Mouse (Mus musculus) limb, embryonic 11.5 days (tissue): Measurements from ENCODE around the gene Kdm1b. TPM values are rescaled to one million over a fixed set of nuclear protein-coding genes. Genes with fewer than 3 reads are reported as not detected.

Experiments
- ATAC-seq: fragments of 200-750 bp; cut with Nextera tagmentation; 2 replicates; pipeline ENCODE4 v1.8.0; 2017; ENCODE audit warnings: low read depth; ENCODE audit not compliant: insufficient number of reproducible peaks, low FRiP score, low TSS enrichment
- DNase-seq: peaks from one replicate; pipeline ENCODE4 v3.0.0-alpha.2; 2015; ENCODE audit warnings: low spot score
- H3K27ac ChIP-seq: fragments of 300-500 bp; sonication (generic); replicated peaks from 2 replicates; pipeline ENCODE4 v1.5.1; 2014; ENCODE audit warnings: low read depth, mild to moderate bottlenecking, low read length
- H3K27me3 ChIP-seq: fragments of 300-500 bp; sonication (generic); 2 replicates; pipeline ENCODE4 v1.6.1; 2014; ENCODE audit warnings: mild to moderate bottlenecking, low read length, mixed read lengths; ENCODE audit not compliant: control insufficient read depth, insufficient read depth
- H3K36me3 ChIP-seq: fragments of 300-500 bp; sonication (generic); 2 replicates; pipeline ENCODE4 v1.6.1; 2014; ENCODE audit warnings: mild to moderate bottlenecking, low read length, moderate library complexity, mixed read lengths; ENCODE audit not compliant: control insufficient read depth, insufficient read depth
- H3K4me1 ChIP-seq: fragments of 300-500 bp; sonication (generic); 2 replicates; pipeline ENCODE4 v1.6.1; 2014; ENCODE audit warnings: low read length, mixed read lengths; ENCODE audit not compliant: control insufficient read depth, insufficient read depth
- H3K4me2 ChIP-seq: fragments of 300-500 bp; sonication (generic); 2 replicates; pipeline ENCODE4 v1.6.1; 2014; ENCODE audit warnings: low read depth, mild to moderate bottlenecking, moderate library complexity; ENCODE audit not compliant: severe bottlenecking
- H3K4me3 ChIP-seq: fragments of 300-500 bp; sonication (generic); 2 replicates; pipeline ENCODE4 v1.5.1; 2014; ENCODE audit warnings: low read depth, low read length
- H3K9ac ChIP-seq: fragments of 300-500 bp; sonication (generic); 2 replicates; pipeline ENCODE4 v1.6.1; 2014; ENCODE audit warnings: mild to moderate bottlenecking, low read length
- H3K9me3 ChIP-seq: fragments of 300-500 bp; sonication (generic); 2 replicates; pipeline ENCODE4 v1.6.1; 2016; ENCODE audit warnings: low read length; ENCODE audit not compliant: control insufficient read depth
- WGBS: fragments of 180-500 bp; shearing (Covaris S2); extraction: QIAGEN DNeasy Blood & Tissue Kit; methylation state at CpG from one replicate; pipeline ENCODE4 v1.1.7; 2014; 5-methylcytosine and 5-hydroxymethylcytosine counted together
- polyA plus RNA-seq: library from polyadenylated mRNA; unstranded; fragments of >200 nt; fragmentation: Nextera tagmentation; extraction: Ambion mirVana; gene quantifications from 2 replicates; pipeline ENCODE4 v1.2.1, GENCODE M21; 2014

The Kdm1b gene
- polyA plus RNA-seq, 1 experiment from 2014 or later, result 12.4 TPM

DNA sequence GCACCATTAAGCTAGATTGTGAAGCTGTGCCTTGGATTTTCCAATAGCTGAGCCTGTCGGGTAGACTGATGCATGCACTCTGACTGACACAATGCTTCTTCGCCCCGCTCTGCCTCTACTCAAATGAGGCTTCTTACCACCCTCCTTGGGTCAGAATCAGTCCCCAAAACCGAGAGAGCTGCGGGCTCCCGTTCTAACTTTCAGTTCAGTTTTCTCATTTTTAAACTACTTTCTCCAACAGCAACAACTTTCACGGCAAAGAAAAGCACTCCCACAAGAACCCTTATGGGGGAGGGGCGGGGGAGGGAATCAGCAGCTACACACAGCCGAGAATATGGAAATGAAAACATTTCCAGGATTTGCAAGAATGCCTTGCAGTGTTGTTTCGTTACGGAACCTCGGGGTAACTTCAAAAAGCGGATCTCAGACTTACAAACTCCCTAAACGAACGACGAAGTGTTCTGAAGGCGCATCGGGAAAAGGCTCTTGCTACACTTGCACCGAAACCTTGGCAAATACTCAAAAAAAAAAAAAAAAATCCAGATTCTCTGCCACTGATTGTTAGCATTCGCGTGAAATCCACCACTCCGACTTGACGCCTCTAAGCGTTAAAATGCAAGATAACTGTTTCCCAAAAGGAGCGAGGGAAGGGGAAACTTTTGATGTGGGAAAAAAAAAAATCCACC lies 61.7 kb downstream of the Kdm1b start:
- no peaks in the 10 kb centered on the region for H3K27me3 ChIP-seq
- ATAC-seq (no peak), DNase-seq (peak; percentile 48)
- peak overlapping the region; percentile 71 for H3K4me2 ChIP-seq
- H3K9ac ChIP-seq, result peak overlapping the region; percentile 99
- H3K27ac ChIP-seq, result peak overlapping the region; percentile 100
- peak overlapping the region; percentile 97 for H3K4me3 ChIP-seq
- H3K36me3 ChIP-seq, result no peaks in the 10 kb centered on the region
- under 1% methylated on average over 25 of the region's 25 CpGs for whole genome bisulfite sequencing
- H3K4me1 ChIP-seq, result no peaks in the 10 kb centered on the region
- no peaks in the 10 kb centered on the region for H3K9me3 ChIP-seq

DNA sequence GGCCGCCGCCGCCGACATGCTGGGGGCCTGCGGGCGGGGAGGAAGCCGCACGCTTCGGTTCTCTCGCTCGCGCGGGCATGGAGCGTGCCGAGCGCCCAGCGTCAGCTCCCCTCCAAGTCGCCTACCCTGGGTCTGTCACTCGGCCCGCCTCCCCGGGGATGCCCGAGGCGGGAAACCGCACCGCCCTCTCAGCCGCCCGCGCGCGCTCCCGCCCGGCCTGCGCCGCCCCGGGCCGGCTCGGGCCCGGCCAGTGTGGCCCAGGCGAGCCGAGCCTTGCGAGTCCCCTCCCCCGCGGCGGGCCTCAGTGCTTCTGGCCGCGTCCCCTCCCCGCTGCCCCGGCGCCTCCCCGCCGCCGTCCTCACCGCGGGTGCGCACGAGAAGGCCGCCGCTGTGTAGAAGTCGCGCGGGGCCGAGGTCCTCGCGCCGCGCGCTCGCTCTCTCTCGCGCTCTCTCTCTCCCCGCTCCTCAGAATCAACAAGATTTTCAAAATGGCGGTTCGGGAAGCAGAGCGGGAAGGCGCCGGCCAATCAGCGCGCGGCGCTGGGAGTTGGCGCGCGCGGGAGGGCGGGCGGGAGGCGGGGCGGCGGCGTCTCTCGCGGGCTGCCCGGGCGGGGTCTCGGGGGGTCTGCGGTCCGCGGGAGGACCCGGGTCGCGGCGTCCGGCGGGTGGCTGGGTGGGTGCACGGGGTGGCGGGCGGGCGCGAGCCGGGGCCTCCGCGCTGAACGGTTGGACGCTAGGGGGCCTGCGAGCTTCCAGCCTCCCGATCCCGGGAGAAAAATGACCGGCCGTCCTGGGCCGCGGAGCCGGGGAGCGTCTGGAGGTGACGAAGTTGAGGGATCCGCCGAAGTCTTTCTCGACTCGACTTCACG lies 62.6 kb downstream of the Kdm1b start, which contains the start of gene Dek:
Gene Dek, minus strand, starts transcription at position 491 of the 869 bp plus-strand sequence.
- peak within 1 kb of the TSS; percentile 100 for H3K27ac ChIP-seq
- H3K27me3 ChIP-seq, result no peaks in the 10 kb centered on the region
- H3K36me3 ChIP-seq, result no peaks in the 10 kb centered on the region
- no peaks in the 10 kb centered on the region for H3K4me1 ChIP-seq
- peak within 1 kb of the TSS; percentile 97 for H3K4me3 ChIP-seq
- peak; percentile 89 for ATAC-seq
- DNase-seq, result peak; percentile 92
- H3K9me3 ChIP-seq, result no peaks in the 10 kb centered on the region
- peak within 1 kb of the TSS; percentile 99 for H3K9ac ChIP-seq
- peak within 1 kb of the TSS; percentile 71 for H3K4me2 ChIP-seq
- under 1% methylated on average over 91 of the region's 129 CpGs for WGBS

DNA sequence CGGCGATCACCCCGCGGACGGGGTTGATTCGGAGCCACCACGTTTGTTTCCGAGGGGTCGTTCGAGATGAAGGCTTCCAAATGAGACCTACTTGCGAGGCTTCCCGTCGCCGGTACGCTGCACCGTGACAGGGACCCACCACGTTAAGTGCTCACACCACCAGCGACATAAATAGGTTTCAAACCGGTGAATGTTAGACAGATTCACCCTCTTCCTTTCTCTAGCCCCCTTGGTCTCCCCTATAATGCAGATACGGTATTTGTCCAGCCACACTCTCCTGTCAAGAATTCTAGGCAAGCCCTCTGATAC lies 63.2 kb downstream of the Kdm1b start:
- peak overlapping the region; percentile 61 for H3K4me2 ChIP-seq
- H3K36me3 ChIP-seq, result no peaks in the 10 kb centered on the region
- ATAC-seq (0 out of 2 replicates have a peak, but pooled peaks have one; percentile 20), DNase-seq (no peak)
- H3K4me1 ChIP-seq, result no peaks in the 10 kb centered on the region
- H3K9me3 ChIP-seq, result no peaks in the 10 kb centered on the region
- WGBS, result 0% methylated on average over 20 of the region's 20 CpGs
- no peaks in the 10 kb centered on the region for H3K27me3 ChIP-seq
- H3K27ac ChIP-seq, result peak overlapping the region; percentile 100
- H3K4me3 ChIP-seq, result peak overlapping the region; percentile 97
- H3K9ac ChIP-seq, result peak overlapping the region; percentile 99

DNA sequence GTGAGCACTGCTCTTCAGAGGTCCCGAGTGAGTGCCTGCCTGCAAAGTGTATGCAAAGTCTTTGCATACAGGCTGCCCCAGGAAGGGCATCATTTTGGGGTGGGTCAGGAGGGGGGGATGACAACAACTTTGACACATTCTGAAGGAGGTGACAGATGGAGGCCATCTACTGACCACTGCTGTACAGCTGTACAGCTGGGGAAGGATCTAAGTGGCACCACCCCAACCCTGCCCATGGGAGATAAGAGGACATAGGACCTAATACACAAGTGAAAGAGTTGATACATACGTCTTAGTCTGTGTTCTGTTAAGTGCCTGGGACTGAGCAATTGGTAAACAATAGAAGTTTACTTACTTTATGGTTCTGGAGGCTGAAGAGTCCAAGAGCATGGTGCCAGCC lies 65.9 kb downstream of the Kdm1b start:
- no peak overlapping the region for H3K9ac ChIP-seq
- H3K27ac ChIP-seq, result no peak overlapping the region
- H3K9me3 ChIP-seq, result no peaks in the 10 kb centered on the region
- no peaks in the 10 kb centered on the region for H3K27me3 ChIP-seq
- DNase-seq (no peak), ATAC-seq (no peak)
- 82% methylated on average over 2 of the region's 2 CpGs for WGBS
- no peaks in the 10 kb centered on the region for H3K36me3 ChIP-seq
- no peak overlapping the region for H3K4me3 ChIP-seq
- H3K4me2 ChIP-seq, result no peak overlapping the region
- no peaks in the 10 kb centered on the region for H3K4me1 ChIP-seq

DNA sequence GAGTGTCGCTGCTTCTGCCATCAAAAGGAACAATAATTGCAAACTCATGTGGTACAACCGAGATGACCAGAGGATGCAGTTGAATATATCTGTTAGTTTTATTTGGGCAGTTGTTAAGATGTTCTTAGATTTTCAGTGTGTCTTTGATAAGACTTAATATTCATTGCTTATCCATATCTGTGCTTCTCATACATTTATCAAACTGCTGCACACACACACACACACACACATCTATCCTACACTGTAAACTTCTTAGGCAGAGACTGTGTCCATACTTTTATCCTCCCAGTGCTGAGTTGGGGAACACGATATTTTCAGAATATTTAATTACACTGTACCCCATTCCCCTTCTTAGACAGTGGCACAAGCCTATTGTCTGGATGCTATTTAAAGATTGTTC lies 67.9 kb downstream of the Kdm1b start:
- H3K9ac ChIP-seq, result no peak overlapping the region
- ATAC-seq (no peak), DNase-seq (no peak)
- H3K27me3 ChIP-seq, result no peaks in the 10 kb centered on the region
- no peak overlapping the region for H3K4me2 ChIP-seq
- no peak overlapping the region for H3K27ac ChIP-seq
- 87% methylated on average over 3 of the region's 3 CpGs for WGBS
- H3K4me1 ChIP-seq, result no peaks in the 10 kb centered on the region
- H3K36me3 ChIP-seq, result no peaks in the 10 kb centered on the region
- H3K9me3 ChIP-seq, result no peaks in the 10 kb centered on the region
- H3K4me3 ChIP-seq, result no peak overlapping the region

DNA sequence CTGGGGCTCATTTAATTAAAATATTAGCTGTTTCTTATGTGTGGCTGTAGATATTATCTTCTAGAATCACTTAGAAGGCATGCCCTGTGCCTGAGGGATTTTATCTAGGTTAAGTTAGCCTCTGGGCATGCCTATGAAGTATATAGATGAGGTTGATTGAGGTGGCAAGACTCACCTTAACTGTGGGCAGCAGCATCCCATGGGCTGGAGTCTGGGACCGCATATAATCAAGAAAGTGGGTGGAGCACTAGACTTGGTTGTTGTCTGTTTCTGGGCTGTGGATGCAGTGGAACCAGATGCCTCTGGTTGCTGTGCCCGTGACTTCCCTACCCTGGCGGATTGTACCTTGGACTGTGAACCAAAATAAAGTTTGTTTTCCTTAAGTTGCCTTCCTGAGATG lies 68.8 kb downstream of the Kdm1b start:
- DNase-seq, result no peak
- WGBS, result 80% methylated on average over 3 of the region's 3 CpGs

DNA sequence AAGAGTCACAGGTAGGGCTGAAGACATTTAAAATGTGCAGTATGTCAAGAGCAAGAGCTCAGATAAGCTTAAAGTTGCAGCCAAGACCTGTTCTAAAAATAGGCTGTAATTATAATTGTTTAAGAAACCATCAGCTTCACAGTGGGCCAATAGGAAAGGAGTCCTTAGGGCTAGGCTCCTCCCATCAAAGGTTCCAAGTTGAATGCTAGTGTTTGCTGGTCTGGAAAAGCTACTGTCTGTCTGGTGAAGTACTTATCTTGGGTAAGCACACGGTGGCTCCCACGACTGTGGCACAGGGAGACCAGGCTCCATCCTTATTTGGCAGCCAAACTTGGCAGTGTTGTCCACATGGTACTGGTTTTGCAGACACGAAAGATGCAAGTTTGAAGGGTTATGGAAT lies 69.6 kb downstream of the Kdm1b start:
- no peaks in the 10 kb centered on the region for H3K27me3 ChIP-seq
- H3K4me2 ChIP-seq, result no peak overlapping the region
- no peaks in the 10 kb centered on the region for H3K4me1 ChIP-seq
- no peak overlapping the region for H3K4me3 ChIP-seq
- H3K9me3 ChIP-seq, result no peaks in the 10 kb centered on the region
- 75% methylated on average over 3 of the region's 3 CpGs for whole genome bisulfite sequencing
- DNase-seq (no peak), ATAC-seq (no peak)
- H3K36me3 ChIP-seq, result no peaks in the 10 kb centered on the region
- H3K9ac ChIP-seq, result no peak overlapping the region
- no peak overlapping the region for H3K27ac ChIP-seq

More for the DNA sequence above, 68.8 kb downstream of the Kdm1b start:
- Histone ChIP-seq H3K9ac (no peak overlapping the region), H3K27me3 (no peaks in the 10 kb centered on the region), H3K9me3 (no peaks in the 10 kb centered on the region), H3K4me3 (no peak overlapping the region), H3K27ac (no peak overlapping the region), H3K36me3 (no peaks in the 10 kb centered on the region), H3K4me2 (no peak overlapping the region), H3K4me1 (no peaks in the 10 kb centered on the region)
- ATAC-seq, result no peak

DNA sequence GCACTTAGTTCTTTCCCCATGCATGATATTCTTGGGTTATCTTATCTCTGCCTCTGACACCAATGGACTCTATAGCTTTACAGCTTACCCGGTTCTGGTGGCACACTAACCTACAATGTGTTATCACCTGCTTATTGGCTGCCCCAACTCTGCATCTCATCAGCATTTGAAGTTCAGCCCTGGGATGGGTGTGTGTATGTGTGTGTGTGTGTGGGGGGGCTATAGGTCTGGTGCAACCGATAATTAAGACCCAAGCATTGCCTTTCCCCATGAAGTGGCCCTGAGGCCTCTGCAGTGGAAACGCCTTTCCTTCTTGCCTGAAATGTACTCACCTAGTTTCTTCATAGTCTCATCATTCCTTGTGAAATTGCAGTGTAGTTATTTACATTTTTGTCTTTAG lies 72.7 kb downstream of the Kdm1b start:
- DNase-seq (no peak), ATAC-seq (no peak)
- no peak overlapping the region for H3K9ac ChIP-seq
- no peaks in the 10 kb centered on the region for H3K4me1 ChIP-seq
- H3K9me3 ChIP-seq, result no peaks in the 10 kb centered on the region
- H3K27me3 ChIP-seq, result no peaks in the 10 kb centered on the region
- 82% methylated on average over 3 of the region's 3 CpGs for WGBS
- H3K27ac ChIP-seq, result no peak overlapping the region
- H3K4me3 ChIP-seq, result no peak overlapping the region
- no peak overlapping the region for H3K4me2 ChIP-seq
- no peaks in the 10 kb centered on the region for H3K36me3 ChIP-seq
